Mouse (Mus musculus): ENCODE results near the gene Mei1.

DNA sequence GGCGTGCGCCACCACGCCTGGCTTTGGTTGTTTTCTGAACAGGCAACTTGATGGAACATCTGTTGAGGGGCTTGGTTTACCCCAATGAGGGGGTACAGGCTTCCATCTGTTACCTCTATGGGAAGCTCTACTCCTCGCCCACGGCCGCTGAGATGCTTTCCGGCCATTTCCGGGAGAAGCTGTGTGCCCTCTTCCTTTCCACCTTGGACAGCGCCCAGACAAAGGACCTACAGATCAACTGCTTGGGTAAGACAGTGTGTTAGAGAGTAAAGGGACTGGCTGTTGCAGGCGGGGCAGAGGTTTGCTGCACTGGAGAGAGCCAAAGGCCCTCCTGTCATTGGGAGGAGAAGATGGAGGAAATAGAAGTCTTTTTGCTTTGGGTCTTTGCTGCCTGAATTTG, 10.1 kb downstream of the Mei1 start:
- TF ChIP-seq POLR2A (IDR thresholded peaks at IDR 0.05; ENCODE audit: insufficient read length, low read depth): no peak
- TF ChIP-seq REST (IDR thresholded peaks at IDR 0.05; ENCODE audit: insufficient read depth, insufficient read length): peak; percentile 75
- no peak for TF ChIP-seq MYOD1 (IDR thresholded peaks at IDR 0.05; ENCODE audit: control insufficient read depth in 1 of 3, insufficient read length in 2 of 3, low read depth in 2 of 3)
- no peak for TF ChIP-seq E2F4 (IDR thresholded peaks at IDR 0.05; ENCODE audit: insufficient read depth)
- no peak for TF ChIP-seq USF1 (IDR thresholded peaks at IDR 0.05; ENCODE audit: low read depth)
- no peak for TF ChIP-seq TCF12 (IDR thresholded peaks at IDR 0.05; ENCODE audit: insufficient read depth, poor library complexity, severe bottlenecking)
- TF ChIP-seq TCF3 (IDR thresholded peaks at IDR 0.05; ENCODE audit: insufficient read length, low read depth): no peak

Data from myocyte (in vitro differentiated cells).